Mouse (Mus musculus): ENCODE measurements around the gene Chchd4.

DNA sequence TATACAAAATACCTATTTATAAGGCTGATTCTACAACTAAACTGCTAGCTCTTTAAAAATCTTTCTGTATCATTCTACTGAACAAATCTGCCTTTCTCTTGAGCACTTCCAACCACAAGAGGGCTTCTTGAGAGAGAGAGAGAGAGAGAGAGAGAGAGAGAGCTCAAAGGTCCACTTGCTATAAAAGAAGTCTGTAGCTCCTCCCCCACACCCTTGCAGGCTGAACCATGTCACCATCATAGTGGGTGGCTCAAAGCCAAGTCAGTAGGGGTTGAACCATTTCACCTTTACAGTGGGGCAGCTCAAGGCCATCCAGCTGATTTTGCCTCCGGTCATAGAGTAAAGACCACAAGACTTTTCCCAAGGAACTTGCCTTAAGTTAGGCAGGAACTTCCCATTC is 13.9 kb downstream of the Chchd4 start:
- TF ChIP-seq POLR2A (IDR thresholded peaks at IDR 0.05; ENCODE audit: borderline replicate concordance, extremely low read depth, low read depth, low read length) (no peak), CTCF (IDR thresholded peaks at IDR 0.05; ENCODE audit: insufficient read depth, low read length) (no peak)

Data from lung, adult 2 months (tissue).